Mouse (Mus musculus): ENCODE data around the gene Cep162.

Gene Cep162

GRCm38 (mm10) chr9:87178534-87178933 is 76.8 kb downstream of the Cep162 start:
- no peaks in the 10 kb centered on the region for H3K36me3 ChIP-seq (ENCODE audit: insufficient read depth, low read length)
- H3K27me3 ChIP-seq (ENCODE audit: insufficient read depth, low read length) = peaks cover 3% of the 10 kb centered on the region; the same call in 1 of the 2 replicates
- no peaks in the 10 kb centered on the region for H3K9me3 ChIP-seq (ENCODE audit: low read length)
- H3K4me3 ChIP-seq (replicated peaks; ENCODE audit: low read length) = no peak overlapping the region
- H3K4me1 ChIP-seq (replicated peaks; ENCODE audit: low read depth, low read length) = peaks cover 6% of the 10 kb centered on the region
- no peak for TF ChIP-seq CTCF (conservative IDR thresholded peaks at IDR 0.05; ENCODE audit: low read length)
- no peak for TF ChIP-seq NANOG (IDR thresholded peaks at IDR 0.05; ENCODE audit: borderline replicate concordance, low read length)
- TF ChIP-seq POU5F1 (IDR thresholded peaks at IDR 0.05; ENCODE audit: borderline replicate concordance, low read length) = no peak

- TF ChIP-seq CTCF (conservative IDR thresholded peaks at IDR 0.05; ENCODE audit: low read length) (no peak), NANOG (IDR thresholded peaks at IDR 0.05; ENCODE audit: borderline replicate concordance, low read length) (no peak), POU5F1 (IDR thresholded peaks at IDR 0.05; ENCODE audit: borderline replicate concordance, low read length) (no peak)
- Histone ChIP-seq H3K27me3 (ENCODE audit: insufficient read depth, low read length) (peaks cover 3% of the 10 kb centered on the region; the same call in 1 of the 2 replicates), H3K36me3 (ENCODE audit: insufficient read depth, low read length) (no peaks in the 10 kb centered on the region), H3K9me3 (ENCODE audit: low read length) (no peaks in the 10 kb centered on the region), H3K4me1 (replicated peaks; ENCODE audit: low read depth, low read length) (peaks cover 9% of the 10 kb centered on the region), H3K4me3 (replicated peaks; ENCODE audit: low read length) (no peak overlapping the region)
Observed at GRCm38 (mm10) chr9:87171517-87171916, 83.8 kb downstream of the Cep162 start.

- Histone ChIP-seq H3K27me3 (ENCODE audit: insufficient read depth, low read length) (peaks cover 3% of the 10 kb centered on the region; the same call in 1 of the 2 replicates), H3K36me3 (ENCODE audit: insufficient read depth, low read length) (no peaks in the 10 kb centered on the region), H3K9me3 (ENCODE audit: low read length) (no peaks in the 10 kb centered on the region), H3K4me1 (replicated peaks; ENCODE audit: low read depth, low read length) (peaks cover 7% of the 10 kb centered on the region), H3K4me3 (replicated peaks; ENCODE audit: low read length) (no peak overlapping the region)
- TF ChIP-seq NANOG (IDR thresholded peaks at IDR 0.05; ENCODE audit: borderline replicate concordance, low read length) (no peak), CTCF (conservative IDR thresholded peaks at IDR 0.05; ENCODE audit: low read length) (no peak), POU5F1 (IDR thresholded peaks at IDR 0.05; ENCODE audit: borderline replicate concordance, low read length) (no peak)
Observed at GRCm38 (mm10) chr9:87170891-87171290, 84.4 kb downstream of the Cep162 start.

GRCm38 (mm10) chr9:87169144-87169543 is 86.2 kb downstream of the Cep162 start:
- Histone ChIP-seq H3K4me1 (replicated peaks; ENCODE audit: low read depth, low read length) (peaks cover 5% of the 10 kb centered on the region), H3K36me3 (ENCODE audit: insufficient read depth, low read length) (no peaks in the 10 kb centered on the region), H3K27me3 (ENCODE audit: insufficient read depth, low read length) (no peaks in the 10 kb centered on the region), H3K4me3 (replicated peaks; ENCODE audit: low read length) (no peak overlapping the region), H3K9me3 (ENCODE audit: low read length) (no peaks in the 10 kb centered on the region)
- TF ChIP-seq CTCF (conservative IDR thresholded peaks at IDR 0.05; ENCODE audit: low read length) = no peak
- no peak for TF ChIP-seq NANOG (IDR thresholded peaks at IDR 0.05; ENCODE audit: borderline replicate concordance, low read length)

- H3K27me3 ChIP-seq (ENCODE audit: insufficient read depth, low read length) = no peaks in the 10 kb centered on the region
- peaks cover 5% of the 10 kb centered on the region for H3K4me1 ChIP-seq (replicated peaks; ENCODE audit: low read depth, low read length)
- no peak overlapping the region for H3K4me3 ChIP-seq (replicated peaks; ENCODE audit: low read length)
- no peaks in the 10 kb centered on the region for H3K9me3 ChIP-seq (ENCODE audit: low read length)
- no peaks in the 10 kb centered on the region for H3K36me3 ChIP-seq (ENCODE audit: insufficient read depth, low read length)
- TF ChIP-seq POU5F1 (IDR thresholded peaks at IDR 0.05; ENCODE audit: borderline replicate concordance, low read length) (no peak), CTCF (conservative IDR thresholded peaks at IDR 0.05; ENCODE audit: low read length) (no peak), NANOG (IDR thresholded peaks at IDR 0.05; ENCODE audit: borderline replicate concordance, low read length) (no peak)
Observed at GRCm38 (mm10) chr9:87168051-87168450, 87.3 kb downstream of the Cep162 start.

- peaks cover 5% of the 10 kb centered on the region for H3K4me1 ChIP-seq (replicated peaks; ENCODE audit: low read depth, low read length)
- TF ChIP-seq NANOG (IDR thresholded peaks at IDR 0.05; ENCODE audit: borderline replicate concordance, low read length) (no peak), POU5F1 (IDR thresholded peaks at IDR 0.05; ENCODE audit: borderline replicate concordance, low read length) (no peak), CTCF (conservative IDR thresholded peaks at IDR 0.05; ENCODE audit: low read length) (no peak)
- no peaks in the 10 kb centered on the region for H3K9me3 ChIP-seq (ENCODE audit: low read length)
- no peaks in the 10 kb centered on the region for H3K27me3 ChIP-seq (ENCODE audit: insufficient read depth, low read length)
- H3K36me3 ChIP-seq (ENCODE audit: insufficient read depth, low read length) = no peaks in the 10 kb centered on the region
- H3K4me3 ChIP-seq (replicated peaks; ENCODE audit: low read length) = no peak overlapping the region
Observed at GRCm38 (mm10) chr9:87167001-87167830, 88.1 kb downstream of the Cep162 start.

- Histone ChIP-seq H3K4me3 (replicated peaks; ENCODE audit: low read length) (no peak overlapping the region), H3K36me3 (ENCODE audit: insufficient read depth, low read length) (no peaks in the 10 kb centered on the region), H3K4me1 (replicated peaks; ENCODE audit: low read depth, low read length) (peaks cover 5% of the 10 kb centered on the region), H3K27me3 (ENCODE audit: insufficient read depth, low read length) (no peaks in the 10 kb centered on the region), H3K9me3 (ENCODE audit: low read length) (no peaks in the 10 kb centered on the region)
- no peak for TF ChIP-seq POU5F1 (IDR thresholded peaks at IDR 0.05; ENCODE audit: borderline replicate concordance, low read length)
Observed at GRCm38 (mm10) chr9:87162559-87162958, 92.8 kb downstream of the Cep162 start.

- Histone ChIP-seq H3K36me3 (ENCODE audit: insufficient read depth, low read length) (no peaks in the 10 kb centered on the region), H3K4me1 (replicated peaks; ENCODE audit: low read depth, low read length) (peaks cover 9% of the 10 kb centered on the region), H3K9me3 (ENCODE audit: low read length) (no peaks in the 10 kb centered on the region), H3K4me3 (replicated peaks; ENCODE audit: low read length) (no peak overlapping the region), H3K27me3 (ENCODE audit: insufficient read depth, low read length) (peaks cover under 1% of the 10 kb centered on the region; the same call in 1 of the 2 replicates)
- TF ChIP-seq NANOG (IDR thresholded peaks at IDR 0.05; ENCODE audit: borderline replicate concordance, low read length) = no peak
Observed at GRCm38 (mm10) chr9:87152641-87153325, 102.6 kb downstream of the Cep162 start.

All from E14TG2a.4 (cell line).